Mouse (Mus musculus): Measurements from ENCODE around the gene Sox13. TPM values are rescaled to one million over a fixed set of nuclear protein-coding genes. Genes with fewer than 3 reads are reported as not detected.

Gene Sox13
- total and polyA plus RNA-seq, 3 experiments, result 0.03 TPM; not detected in 2

- TF ChIP-seq GATA1 (IDR thresholded peaks at IDR 0.05; ENCODE audit: low read depth, low read length) (no peak), TAL1 (IDR thresholded peaks at IDR 0.05; ENCODE audit: low read length) (no peak), ETS1 (IDR thresholded peaks at IDR 0.05; ENCODE audit: low read depth, low read length) (no peak), EP300 (IDR thresholded peaks at IDR 0.05; ENCODE audit: low read depth in 1 of 2, low read length in 2 of 2) (no peak), HCFC1 (IDR thresholded peaks at IDR 0.05; ENCODE audit: low read depth, low read length) (no peak), MEF2A (IDR thresholded peaks at IDR 0.05; ENCODE audit: extremely low read depth, insufficient replicate concordance, low read depth, low read length, poor library complexity, severe bottlenecking) (no peak), POLR2AphosphoS5 (IDR thresholded peaks at IDR 0.05; ENCODE audit: borderline replicate concordance, low read depth, low read length) (no peak), POLR2AphosphoS2 (IDR thresholded peaks at IDR 0.05; ENCODE audit: low read length) (no peak), GABPA (IDR thresholded peaks at IDR 0.05; ENCODE audit: low read depth, low read length) (no peak), CHD2 (IDR thresholded peaks at IDR 0.05; ENCODE audit: low read length) (no peak), TBP (IDR thresholded peaks at IDR 0.05; ENCODE audit: low read depth, low read length) (no peak), BHLHE40 (IDR thresholded peaks at IDR 0.05; ENCODE audit: borderline replicate concordance, low read depth, low read length) (no peak), ELF1 (IDR thresholded peaks at IDR 0.05; ENCODE audit: low read depth, low read length) (no peak), POLR2A (IDR thresholded peaks at IDR 0.05; ENCODE audit: control insufficient read depth in 1 of 2, insufficient read depth in 1 of 2, low read depth in 1 of 2, low read length in 2 of 2, poor library complexity in 1 of 2) (no peak), MYB (IDR thresholded peaks at IDR 0.05; ENCODE audit: low read depth, low read length) (no peak)
- Histone ChIP-seq H3K79me2 (ENCODE audit: control insufficient read depth, insufficient read depth, low read length, poor library complexity) (no peaks in the 10 kb centered on the region), H3K9me3 (replicated peaks; ENCODE audit: insufficient read depth, low read length) (no peaks in the 10 kb centered on the region), H3K4me3 (ENCODE audit: control insufficient read depth in 1 of 2, insufficient read depth in 1 of 2, low read depth in 2 of 2, low read length in 2 of 2) (no peak overlapping the region), H3K4me1 (ENCODE audit: control insufficient read depth in 1 of 2, insufficient read depth in 2 of 2, low read length in 2 of 2) (no peaks in the 10 kb centered on the region), H3K36me3 (ENCODE audit: control insufficient read depth in 1 of 2, insufficient read depth in 2 of 2, low read length in 2 of 2) (no peaks in the 10 kb centered on the region), H3K27me3 (ENCODE audit: control insufficient read depth in 1 of 2, insufficient read depth in 2 of 2, low read length in 2 of 2) (peaks cover 0 to 4% of the 10 kb centered on the region in 2 experiments; a peak in 1 of 4 replicates), H3K9ac (ENCODE audit: control insufficient read depth, low read depth, low read length, poor library complexity, severe bottlenecking) (no peak overlapping the region), H3K27ac (ENCODE audit: control insufficient read depth, low read depth, low read length) (no peak overlapping the region)
- DNase-seq (ENCODE audit: low read depth, low spot score), result no peak
These were observed 44.6 kb upstream of the Sox13 start for GRCm38 (mm10) chr1:133468751-133469150.

- no peak for TF ChIP-seq MEF2A (IDR thresholded peaks at IDR 0.05; ENCODE audit: extremely low read depth, insufficient replicate concordance, low read depth, low read length, poor library complexity, severe bottlenecking)
- Histone ChIP-seq H3K27ac (ENCODE audit: control insufficient read depth, low read depth, low read length) (no peak overlapping the region), H3K9ac (ENCODE audit: control insufficient read depth, low read depth, low read length, poor library complexity, severe bottlenecking) (no peak overlapping the region), H3K9me3 (replicated peaks; ENCODE audit: insufficient read depth, low read length) (no peaks in the 10 kb centered on the region), H3K36me3 (ENCODE audit: control insufficient read depth in 1 of 2, insufficient read depth in 2 of 2, low read length in 2 of 2) (no peaks in the 10 kb centered on the region), H3K4me3 (ENCODE audit: control insufficient read depth in 1 of 2, insufficient read depth in 1 of 2, low read depth in 2 of 2, low read length in 2 of 2) (no peak overlapping the region), H3K27me3 (ENCODE audit: control insufficient read depth in 1 of 2, insufficient read depth in 2 of 2, low read length in 2 of 2) (peaks cover 0 to 4% of the 10 kb centered on the region in 2 experiments; a peak in 1 of 4 replicates), H3K4me1 (ENCODE audit: control insufficient read depth in 1 of 2, insufficient read depth in 2 of 2, low read length in 2 of 2) (no peaks in the 10 kb centered on the region), H3K79me2 (ENCODE audit: control insufficient read depth, insufficient read depth, low read length, poor library complexity) (no peaks in the 10 kb centered on the region)
- no peak for DNase-seq (ENCODE audit: low read depth, low spot score)
These were observed 43.7 kb upstream of the Sox13 start for GRCm38 (mm10) chr1:133467905-133468304.

DNA sequence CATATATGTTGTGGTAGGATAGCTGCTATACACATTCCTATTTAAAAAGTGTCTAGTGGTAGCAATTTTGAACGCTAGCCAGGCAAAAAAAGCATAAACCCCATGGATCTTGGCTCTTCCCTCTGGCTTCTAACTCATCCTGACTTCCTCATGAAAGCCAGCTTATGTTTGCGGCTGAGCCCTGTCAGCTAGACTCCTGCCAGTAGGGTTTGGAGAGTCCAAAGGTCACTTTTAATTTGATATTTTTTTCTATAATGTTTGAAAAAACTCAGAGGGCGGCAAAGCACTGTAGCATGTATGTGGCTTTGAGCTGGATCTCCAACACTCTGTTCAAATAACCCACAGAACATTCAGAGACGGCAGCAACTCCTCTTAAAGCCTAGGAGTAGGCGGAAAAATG is 39.0 kb upstream of the Sox13 start:
- H3K4me1 ChIP-seq (ENCODE audit: control insufficient read depth in 1 of 2, insufficient read depth in 2 of 2, low read length in 2 of 2), result no peaks in the 10 kb centered on the region
- no peak for DNase-seq (ENCODE audit: low read depth, low spot score)
- H3K9me3 ChIP-seq (replicated peaks; ENCODE audit: insufficient read depth, low read length), result no peaks in the 10 kb centered on the region
- no peak overlapping the region for H3K9ac ChIP-seq (ENCODE audit: control insufficient read depth, low read depth, low read length, poor library complexity, severe bottlenecking)
- H3K79me2 ChIP-seq (ENCODE audit: control insufficient read depth, insufficient read depth, low read length, poor library complexity), result no peaks in the 10 kb centered on the region
- H3K36me3 ChIP-seq (ENCODE audit: control insufficient read depth in 1 of 2, insufficient read depth in 2 of 2, low read length in 2 of 2), result no peaks in the 10 kb centered on the region
- TF ChIP-seq SIN3A (IDR thresholded peaks at IDR 0.05; ENCODE audit: low read length), result no peak
- no peak for TF ChIP-seq MYC (IDR thresholded peaks at IDR 0.05; ENCODE audit: low read depth, low read length)
- TF ChIP-seq MYB (IDR thresholded peaks at IDR 0.05; ENCODE audit: low read depth, low read length), result no peak
- TF ChIP-seq MAZ (IDR thresholded peaks at IDR 0.05; ENCODE audit: low read depth, low read length), result no peak
- TF ChIP-seq ZC3H11A (IDR thresholded peaks at IDR 0.05; ENCODE audit: low read depth, low read length), result no peak
- TF ChIP-seq POLR2AphosphoS5 (IDR thresholded peaks at IDR 0.05; ENCODE audit: borderline replicate concordance, low read depth, low read length), result no peak
- no peak for TF ChIP-seq CHD1 (IDR thresholded peaks at IDR 0.05; ENCODE audit: low read depth, low read length)
- TF ChIP-seq TCF12 (IDR thresholded peaks at IDR 0.05; ENCODE audit: low read depth, low read length), result no peak
- TF ChIP-seq MAX (IDR thresholded peaks at IDR 0.05; ENCODE audit: low read length), result no peak
- TF ChIP-seq MEF2A (IDR thresholded peaks at IDR 0.05; ENCODE audit: extremely low read depth, insufficient replicate concordance, low read depth, low read length, poor library complexity, severe bottlenecking), result no peak
- TF ChIP-seq ELF1 (IDR thresholded peaks at IDR 0.05; ENCODE audit: low read depth, low read length), result no peak
- no peak for TF ChIP-seq ETS1 (IDR thresholded peaks at IDR 0.05; ENCODE audit: low read depth, low read length)
- no peak for TF ChIP-seq UBTF (IDR thresholded peaks at IDR 0.05; ENCODE audit: borderline replicate concordance, insufficient read depth, low read depth, low read length)
- no peak for TF ChIP-seq RAD21 (IDR thresholded peaks at IDR 0.05; ENCODE audit: low read depth, low read length)
- no peak for TF ChIP-seq HCFC1 (IDR thresholded peaks at IDR 0.05; ENCODE audit: low read depth, low read length)
- H3K27me3 ChIP-seq (ENCODE audit: control insufficient read depth in 1 of 2, insufficient read depth in 2 of 2, low read length in 2 of 2), result peaks cover 0 to 4% of the 10 kb centered on the region in 2 experiments; a peak in 1 of 4 replicates
- H3K27ac ChIP-seq (ENCODE audit: control insufficient read depth, low read depth, low read length), result no peak overlapping the region
- no peak overlapping the region for H3K4me3 ChIP-seq (ENCODE audit: control insufficient read depth in 1 of 2, insufficient read depth in 1 of 2, low read depth in 2 of 2, low read length in 2 of 2)
